Mouse (Mus musculus) left cerebral cortex, postnatal 4 days (tissue): ENCODE data around the gene Pate2. TPM values are rescaled to one million over a fixed set of nuclear protein-coding genes. Genes with fewer than 3 reads are reported as not detected.
A peak's percentile ranks its signal among the peaks of the same experiment; 100 is the strongest.

ENCODE experiments used
- DNase-seq: peaks from one replicate; pipeline ENCODE4 v3.0.0-alpha.2; 2022
- intact Hi-C: fragments of 180-260 bp; cut with DNase I; formaldehyde crosslinking; loops from one replicate; pipeline ENCODE4 v1.15.1; 2025
- total RNA-seq, 2 experiments: library from RNA; stranded (reverse); gene quantifications; 2 replicates each; pipeline ENCODE4 v1.2.3; 2021

The Pate2 gene
- total RNA-seq, result 1 to 10 TPM; 1.4 to 2.3 TPM

DNA sequence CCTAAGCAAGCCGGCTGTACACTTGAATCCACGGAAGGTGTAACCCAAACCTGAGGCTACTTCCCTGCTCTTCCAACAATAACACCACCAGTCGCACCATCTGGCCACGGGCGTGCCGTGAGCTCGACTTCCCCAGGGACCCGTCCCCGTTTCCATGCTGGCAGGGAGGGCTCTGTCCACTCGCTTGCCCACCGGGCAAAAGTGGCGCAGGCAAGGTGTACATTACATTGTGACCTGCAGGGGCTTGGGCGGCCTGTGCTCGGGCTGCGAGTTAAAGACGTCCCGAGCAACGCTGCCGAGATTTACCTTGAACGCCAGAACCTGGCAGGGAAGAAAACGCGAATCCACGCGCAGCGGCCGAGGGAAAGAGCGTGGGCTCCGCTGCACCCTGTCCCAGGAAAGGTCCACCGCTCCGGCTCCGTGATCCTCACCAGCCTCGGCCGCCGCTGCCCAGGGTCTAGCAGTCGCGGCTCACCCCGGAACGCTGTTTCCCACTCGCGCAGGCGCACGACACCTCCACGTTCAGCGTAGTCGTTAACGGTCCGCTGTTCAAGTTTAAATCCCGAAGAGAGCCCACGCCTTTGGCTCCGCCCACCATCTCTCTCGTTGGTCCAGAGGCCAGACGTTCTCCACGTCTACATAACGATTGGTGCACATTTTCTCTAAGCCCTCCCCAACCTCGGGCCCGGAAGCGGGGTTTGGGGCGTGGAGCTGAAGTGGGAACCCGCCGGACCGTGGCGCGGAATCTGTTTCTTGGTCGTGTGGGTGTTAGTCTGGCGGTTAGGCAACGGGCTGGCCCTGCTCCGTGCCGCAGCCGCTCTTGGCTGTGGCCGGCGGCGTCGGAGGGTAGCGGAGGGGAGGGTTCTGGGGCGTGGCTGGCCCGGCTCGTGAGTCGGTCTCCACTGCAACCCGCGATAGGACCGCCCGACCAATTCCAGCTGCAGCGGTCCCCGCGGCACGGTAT lies at the start of gene Pate2, which contains the start of gene Hyls1:
Pate2 (plus strand) TSS at position 714 of the 964 bp plus-strand sequence.
Hyls1 (minus strand) TSS at position 828 of the 964 bp plus-strand sequence.
- peak; percentile 94 for DNase-seq
- intact Hi-C loops, result no loop called here

DNA sequence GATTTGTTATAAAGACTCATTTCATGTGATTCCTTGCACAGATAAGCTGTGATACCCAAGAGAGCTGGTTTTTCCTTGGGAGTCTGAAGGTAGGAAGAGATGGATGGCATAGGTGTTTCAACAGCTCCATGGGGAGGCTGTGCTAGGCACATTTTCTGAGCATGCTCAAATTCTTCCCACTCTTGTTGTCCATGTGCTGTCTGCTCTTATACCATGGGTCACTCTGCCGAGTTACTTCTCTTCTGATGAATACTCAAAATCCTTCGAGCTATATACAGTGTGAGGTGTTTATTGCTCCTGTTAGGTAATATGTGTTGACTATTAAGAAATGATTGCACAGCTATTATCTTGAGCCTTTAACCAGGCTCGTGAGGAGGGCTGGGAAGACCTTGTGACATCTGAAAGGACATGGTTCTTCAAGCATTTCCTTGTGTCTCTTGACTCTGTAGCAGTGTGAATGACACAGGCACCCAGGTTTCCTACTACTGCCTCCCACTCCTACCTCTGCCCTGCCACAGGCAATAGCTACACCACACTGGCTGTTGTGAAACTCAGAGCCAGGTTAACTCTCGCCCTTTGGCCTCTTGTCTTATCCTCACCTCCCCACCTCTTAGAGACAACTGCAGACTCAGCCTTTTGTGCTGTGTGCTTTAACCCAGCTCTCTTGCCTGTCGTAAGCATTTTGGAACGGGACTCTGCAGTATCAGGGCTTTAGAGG lies 49.3 kb upstream of the Pate2 start:
- intact Hi-C loops, result loop anchor here (10.0 kb wide), 1 partner anchor 96 kb away; the partner anchor contains the start of gene Cdon
- no peak for DNase-seq

GRCm38 (mm10) chr9:35522241-35522640 lies 47.8 kb upstream of the Pate2 start:
- intact Hi-C loops, result loop anchor here (10.0 kb wide), 1 partner anchor 97 kb away; the partner anchor contains the start of gene Cdon
- DNase-seq, result no peak

GRCm38 (mm10) chr9:35522821-35523515 lies 47.1 kb upstream of the Pate2 start:
- DNase-seq, result no peak
- intact Hi-C loops, result loop anchor here (10.0 kb wide), 1 partner anchor 98 kb away; the partner anchor contains the start of gene Cdon

- DNase-seq, result peak; percentile 54
Measured at GRCm38 (mm10) chr9:35523541-35523940, 46.5 kb upstream of the Pate2 start.

GRCm38 (mm10) chr9:35523941-35524411 lies 46.1 kb upstream of the Pate2 start:
- DNase-seq, result peak; percentile 64
- intact Hi-C loops, result loop anchor here (10.0 kb wide), 1 partner anchor 99 kb away; the partner anchor contains the start of gene Cdon

More at GRCm38 (mm10) chr9:35523541-35523940, 46.5 kb upstream of the Pate2 start:
- intact Hi-C loops, result loop anchor here (10.0 kb wide), 1 partner anchor 99 kb away; the partner anchor contains the start of gene Cdon

- intact Hi-C loops, result loop anchor here (10.0 kb wide), 1 partner anchor 104 kb away; the partner anchor contains the start of gene Cdon
- DNase-seq, result no peak
Measured at GRCm38 (mm10) chr9:35529141-35529540, 40.9 kb upstream of the Pate2 start.

DNA sequence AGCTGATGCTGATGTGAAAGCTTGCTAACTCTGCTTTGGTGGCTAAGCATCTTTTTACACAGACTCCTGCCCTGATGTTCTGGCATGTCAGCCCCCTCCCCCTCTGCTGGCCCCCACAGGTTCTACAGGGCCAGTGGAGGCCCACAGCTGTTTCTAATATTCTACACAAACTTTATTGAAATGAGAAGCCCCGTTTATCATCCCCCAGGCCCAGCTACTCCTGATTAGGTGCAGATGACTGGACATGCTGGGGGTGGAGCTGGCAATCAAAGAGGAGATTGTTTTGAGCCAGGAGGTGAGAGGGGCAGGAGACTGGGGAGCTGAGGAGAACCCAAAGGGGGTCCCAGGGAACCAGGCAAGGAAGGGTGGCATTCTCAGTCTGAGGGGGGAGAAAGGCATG lies 40.3 kb upstream of the Pate2 start:
- intact Hi-C loops, result loop anchor here (10.0 kb wide), 1 partner anchor 105 kb away; the partner anchor contains the start of gene Cdon

DNA sequence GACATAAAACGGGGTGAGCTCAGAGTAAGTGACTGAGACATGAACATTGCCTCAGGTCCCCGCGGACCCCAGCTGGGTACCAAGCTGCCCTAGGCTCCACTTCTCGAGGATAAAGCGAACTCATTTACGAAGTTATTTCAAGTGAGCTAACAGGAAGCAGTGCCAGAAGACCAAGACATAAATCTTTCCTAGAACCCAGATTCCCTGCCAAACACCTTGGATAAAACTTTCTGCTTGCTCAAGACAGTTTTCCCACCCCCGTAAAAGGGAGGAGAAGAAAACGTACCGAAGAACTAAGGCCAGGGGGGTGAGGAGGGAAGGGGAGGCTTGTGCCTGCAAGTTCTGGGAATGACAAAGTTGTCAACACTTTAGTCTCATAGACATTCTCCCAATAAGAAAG lies 36.8 kb upstream of the Pate2 start:
- no peak for DNase-seq
- intact Hi-C loops, result no loop called here

More for the DNA sequence above, 40.3 kb upstream of the Pate2 start:
- DNase-seq, result no peak

DNA sequence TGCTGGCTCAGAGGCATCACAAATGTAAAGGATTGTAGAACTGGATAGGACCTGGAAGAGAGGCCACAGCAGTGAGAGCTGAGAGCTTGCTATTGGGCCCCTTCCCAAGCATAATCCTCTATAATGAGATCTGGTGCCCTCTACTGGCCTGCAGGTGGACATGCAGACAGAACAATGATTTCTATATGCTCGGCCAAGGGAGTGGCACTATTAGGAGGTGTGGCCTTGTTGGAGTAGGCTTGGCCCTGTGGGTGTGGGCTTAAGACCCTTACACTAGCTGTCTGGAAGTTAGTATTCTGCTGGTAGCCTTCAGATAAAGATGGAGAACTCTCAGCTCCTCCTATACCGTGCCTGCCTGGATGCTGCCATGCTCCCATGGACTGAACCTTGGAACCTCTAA lies 35.0 kb upstream of the Pate2 start:
- intact Hi-C loops, result loop anchor here (2.0 kb wide), 1 partner anchor 252 kb away; no protein-coding TSS in a partner anchor
- DNase-seq, result peak; percentile 45

DNA sequence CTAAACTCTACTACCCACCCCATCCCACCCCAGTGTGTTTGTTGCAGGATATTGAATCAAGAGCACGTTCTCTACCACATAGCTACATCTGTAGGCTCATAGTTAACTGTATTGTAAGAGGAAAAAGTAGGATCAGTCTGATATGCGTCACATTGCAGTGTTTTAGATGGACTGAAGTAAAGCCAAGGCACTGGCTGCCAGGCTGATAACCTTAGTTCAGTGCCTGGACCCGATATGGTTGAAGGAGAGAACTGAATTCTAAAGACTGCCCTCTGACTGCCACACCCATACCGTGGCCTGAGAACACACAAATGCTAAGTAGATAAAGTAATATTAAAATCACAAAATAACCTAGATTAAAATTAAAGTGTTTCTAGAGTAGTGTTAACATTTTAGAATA lies 34.2 kb upstream of the Pate2 start:
- no peak for DNase-seq
- intact Hi-C loops, result loop anchor here (2.0 kb wide), 1 partner anchor 253 kb away; no protein-coding TSS in a partner anchor

GRCm38 (mm10) chr9:35539001-35539750 lies 30.9 kb upstream of the Pate2 start:
- intact Hi-C loops, result no loop called here
- DNase-seq, result no peak

- DNase-seq, result no peak
- intact Hi-C loops, result loop anchor here (10.0 kb wide), 1 partner anchor 326 kb away; the partner anchor contains the start of gene Foxred1
Measured at GRCm38 (mm10) chr9:35541024-35541423, 29.1 kb upstream of the Pate2 start.

DNA sequence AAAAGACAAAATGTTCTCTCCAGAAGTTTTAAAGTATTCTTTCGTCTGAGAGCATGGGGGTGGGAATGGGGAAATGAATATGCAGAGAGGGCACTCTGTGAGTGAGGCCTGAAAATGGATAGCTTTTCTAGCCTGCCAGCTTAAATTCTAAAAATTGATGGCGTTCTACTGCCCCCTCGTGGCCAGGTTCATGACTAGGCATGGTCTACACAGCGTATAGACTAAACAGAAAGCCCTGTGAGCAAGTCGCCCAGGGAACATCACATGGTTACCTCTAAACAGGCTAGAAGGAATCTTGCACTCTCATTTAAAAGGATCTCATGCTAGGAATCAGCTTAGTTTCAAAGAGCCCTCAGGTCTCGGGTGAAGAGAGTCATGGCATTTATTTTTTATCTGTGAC lies 28.6 kb upstream of the Pate2 start:
- intact Hi-C loops, result loop anchor here (10.0 kb wide), 1 partner anchor 327 kb away; the partner anchor contains the start of gene Foxred1
- DNase-seq, result peak; percentile 85

DNA sequence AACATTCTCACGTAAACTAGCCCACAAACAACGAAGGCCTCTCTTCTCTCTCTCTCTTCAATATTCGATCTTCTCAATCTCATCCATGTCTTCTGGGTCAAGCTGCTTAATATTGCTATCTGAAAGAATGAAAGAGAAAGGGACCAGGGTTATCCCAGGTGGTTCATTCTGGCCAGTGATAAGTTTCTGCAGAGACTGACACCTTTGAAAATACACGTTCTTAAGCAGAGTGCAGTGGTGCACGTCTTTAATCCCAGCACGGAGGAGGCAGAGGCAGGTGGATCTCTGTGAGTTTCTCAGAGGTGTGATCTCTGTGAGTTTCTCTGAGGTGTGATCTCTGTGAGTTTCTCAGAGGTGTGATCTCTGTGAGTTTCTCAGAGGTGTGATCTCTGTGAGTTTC lies 28.1 kb upstream of the Pate2 start:
- intact Hi-C loops, result loop anchor here (10.0 kb wide), 1 partner anchor 327 kb away; the partner anchor contains the start of gene Foxred1
- no peak for DNase-seq

GRCm38 (mm10) chr9:35543099-35543860 lies 26.8 kb upstream of the Pate2 start:
- DNase-seq, result no peak
- intact Hi-C loops, result loop anchor here (10.0 kb wide), 1 partner anchor 328 kb away; the partner anchor contains the start of gene Foxred1

DNA sequence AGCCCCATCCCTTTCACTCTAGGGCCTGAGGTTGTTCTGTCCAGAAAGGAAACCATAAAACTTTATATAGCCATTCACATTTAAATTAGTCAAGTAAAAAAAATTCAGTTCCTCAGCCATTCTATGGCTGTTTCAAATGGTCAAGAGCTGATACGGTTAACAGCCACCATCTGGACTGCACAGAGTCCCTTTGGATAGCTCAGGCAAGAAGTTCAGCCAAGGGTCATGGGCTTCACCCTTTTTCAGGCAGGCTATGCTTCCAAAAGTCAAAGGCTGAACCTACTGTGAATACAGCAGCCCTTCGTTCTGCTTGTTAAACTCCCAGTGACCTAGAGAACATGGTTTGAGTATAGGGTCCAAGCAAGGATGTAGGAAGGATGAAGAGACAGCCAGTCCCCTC lies 25.4 kb upstream of the Pate2 start:
- DNase-seq, result no peak
- intact Hi-C loops, result loop anchor here (10.0 kb wide), 1 partner anchor 330 kb away; the partner anchor contains the start of gene Foxred1

GRCm38 (mm10) chr9:35545704-35546103 lies 24.4 kb upstream of the Pate2 start:
- intact Hi-C loops, result loop anchor here (10.0 kb wide), 1 partner anchor 331 kb away; the partner anchor contains the start of gene Foxred1
- DNase-seq, result no peak
